Mouse (Mus musculus) adrenal gland, postnatal 4 days (tissue): ENCODE results near the gene Sult2b1. TPM values are rescaled to one million over a fixed set of nuclear protein-coding genes. Genes with fewer than 3 reads are reported as not detected.

ENCODE experiments used
- DNase-seq, 2 experiments: peaks; one replicate each; pipeline ENCODE4 v3.0.0; 2021 to 2022; ENCODE audit warnings: low spot score in 2 of 2, mixed read lengths in 2 of 2
- long read RNA-seq, 2 experiments: library from polyadenylated mRNA; stranded (forward); transcript quantifications; one replicate each; pipeline ENCODE4 v2.0.0; 2021
- total RNA-seq, 2 experiments: library from RNA; stranded (reverse); gene quantifications; 2 replicates each; pipeline ENCODE4 v1.2.3; 2021

The Sult2b1 gene
- 1 to 10 TPM in 1 of 2 experiments, under 1 TPM in 1; 0.64 to 1.0 TPM for total RNA-seq
- long read RNA-seq, experiment 1, result 0 reads
- long read RNA-seq, experiment 2, partial matches to known transcripts, result 0 of 1 reads
- long read RNA-seq, experiment 2, other reads (novel, unspliced or antisense), result 1 of 1 reads

GRCm38 (mm10) chr7:45784524-45785372 is at the start of gene Sult2b1:
TSS of gene Sult2b1 (minus strand) at chr7:45784669.
- DNase-seq, result no peak

DNA sequence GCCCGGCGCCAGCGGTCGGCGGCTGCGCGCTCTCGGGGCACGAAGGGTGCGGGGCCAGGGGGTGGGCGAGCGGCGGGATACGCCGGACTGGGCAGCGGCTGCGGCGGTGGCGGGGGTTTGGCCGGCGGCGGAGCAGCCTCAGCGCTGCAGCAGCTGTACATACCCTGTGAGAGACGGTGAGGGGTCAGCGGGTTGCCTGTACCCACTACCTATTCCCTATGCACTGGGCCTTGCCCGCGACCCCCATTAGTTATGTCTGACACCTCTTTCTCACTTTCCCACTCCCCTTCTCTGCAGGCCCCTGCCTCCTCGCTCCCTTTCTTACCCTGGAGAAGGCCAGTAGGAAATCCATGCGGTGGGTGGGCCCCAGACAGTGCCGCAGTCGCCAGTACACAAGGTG is 49.5 kb upstream of the Sult2b1 start:
- no peak for DNase-seq

DNA sequence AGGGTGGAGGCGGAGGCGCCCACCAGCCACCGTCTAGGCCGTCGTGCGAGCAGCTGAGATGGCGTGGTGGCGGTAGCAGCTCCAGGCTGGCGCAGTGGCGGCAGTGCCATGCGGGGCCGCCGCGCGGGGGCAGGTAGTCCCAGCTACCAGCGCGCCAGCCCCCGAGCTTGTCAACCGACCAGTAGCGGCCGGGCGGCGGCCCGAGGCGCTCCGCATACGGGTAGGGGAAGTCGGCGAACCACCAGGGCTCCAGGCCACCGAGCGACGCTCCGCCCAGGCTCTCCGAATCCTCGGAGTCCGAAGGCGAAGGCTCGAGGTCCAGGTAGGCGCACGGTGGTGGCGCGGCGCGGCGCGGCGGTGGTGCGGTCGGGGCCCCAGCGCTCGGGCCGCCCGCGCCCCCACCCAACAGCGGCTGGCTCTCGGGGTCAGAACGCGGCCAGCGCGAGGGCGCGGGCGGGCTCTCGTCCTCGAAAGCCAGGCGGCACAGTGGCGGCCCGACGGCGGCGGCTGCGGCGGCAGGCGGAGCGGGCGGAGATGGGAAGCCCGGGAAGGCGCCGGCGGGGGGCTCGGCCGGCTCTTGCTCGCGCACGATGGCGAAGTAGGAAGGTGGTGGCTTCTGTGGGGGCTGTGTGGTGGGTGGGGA is 48.8 kb upstream of the Sult2b1 start:
- DNase-seq, result no peak

DNA sequence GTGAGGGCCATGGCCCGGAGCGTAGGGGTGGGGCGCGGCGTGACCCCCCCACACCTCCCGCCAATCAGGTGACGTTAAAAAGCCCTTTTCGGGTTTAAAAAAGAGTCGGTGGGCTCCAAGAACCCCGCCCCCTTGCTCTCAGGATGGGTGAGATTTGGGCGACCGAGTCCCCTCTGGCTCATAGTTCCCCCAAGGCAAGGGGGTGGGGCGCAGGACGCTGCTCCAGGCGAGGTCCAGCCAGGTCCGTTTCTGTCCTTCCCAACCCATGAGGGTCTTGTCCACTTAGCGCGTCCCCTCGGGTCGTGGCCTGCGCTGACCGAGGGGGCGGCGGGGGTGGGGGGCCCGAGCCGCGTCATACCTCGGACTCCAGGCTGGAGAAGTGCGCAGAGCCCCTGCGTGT is 48.0 kb upstream of the Sult2b1 start:
- DNase-seq, result no peak

DNA sequence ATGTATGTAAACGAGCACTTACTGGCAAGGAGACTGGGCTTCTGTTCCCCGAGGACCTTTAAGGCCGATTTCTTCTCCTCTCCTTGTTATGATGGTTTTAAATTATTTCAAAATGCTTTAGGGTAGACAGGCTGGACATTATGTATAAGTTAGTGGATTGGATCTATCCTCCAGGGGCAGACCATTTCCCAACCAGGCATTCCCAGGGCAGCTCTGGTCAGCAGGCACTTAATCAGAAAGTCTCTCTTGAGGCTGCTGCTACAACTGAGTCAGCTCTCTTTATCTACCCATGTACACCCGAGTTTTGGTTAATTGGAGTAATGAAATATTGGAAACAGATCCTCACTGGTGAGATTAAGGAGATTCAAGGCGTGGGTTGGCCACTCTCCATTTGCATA is 46.7 kb upstream of the Sult2b1 start:
- no peak for DNase-seq

DNA sequence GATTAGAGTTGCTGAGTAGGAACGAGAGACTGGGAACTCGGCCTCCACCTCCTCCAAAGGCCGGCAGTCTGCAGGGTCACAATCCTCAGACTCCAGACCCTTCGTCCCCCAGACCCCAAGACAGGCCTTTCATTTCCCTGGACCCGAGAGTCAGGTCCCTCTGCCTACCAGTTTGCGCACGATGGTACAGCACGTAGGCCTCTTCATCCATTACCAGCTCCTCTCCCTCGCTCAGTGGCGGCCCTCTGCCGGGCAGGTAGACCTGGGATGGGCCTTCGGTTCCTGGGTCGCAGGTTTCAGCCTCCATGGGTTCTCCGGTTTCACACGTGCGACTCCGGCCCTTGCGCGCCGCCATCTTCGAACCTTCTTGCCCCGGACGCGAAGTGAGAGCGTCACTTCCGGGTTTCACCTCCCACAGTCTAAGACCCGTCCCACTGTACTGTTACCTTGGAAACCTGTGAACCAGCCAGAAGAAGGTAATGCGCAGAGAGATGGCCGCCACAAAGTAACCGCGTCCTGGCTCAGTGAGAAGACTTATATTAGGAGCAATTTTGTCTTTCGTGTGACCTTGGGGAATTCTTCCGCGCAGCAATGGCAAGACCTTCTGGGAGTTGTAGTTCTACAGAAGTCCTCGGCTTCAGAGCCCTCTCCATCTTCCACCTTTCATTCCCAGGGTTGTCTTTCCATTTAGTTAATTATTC is 46.1 kb upstream of the Sult2b1 start, which contains the start of gene Grwd1:
Grwd1 (minus strand) TSS at position 518 of the 701 bp plus-strand sequence.
- peak; percentile 63 to 69 for DNase-seq

DNA sequence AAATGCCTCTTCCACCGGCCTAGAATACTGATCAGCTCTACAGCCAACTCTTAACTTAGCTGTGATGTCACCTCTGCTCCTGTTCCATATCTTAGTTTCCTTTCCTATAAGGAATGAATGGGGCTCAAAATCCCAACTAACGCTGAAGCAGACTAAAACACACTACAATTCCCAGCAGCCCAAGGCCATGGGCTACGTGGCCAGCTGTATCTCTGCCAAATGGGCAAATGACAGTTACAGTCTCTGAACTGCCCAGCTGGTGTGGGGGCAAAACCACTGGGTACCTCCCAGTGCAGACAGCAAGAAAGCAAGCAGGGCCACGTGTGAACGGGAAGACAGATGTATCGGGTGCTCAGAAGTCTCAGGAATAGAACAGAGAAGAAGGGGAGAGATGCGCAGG is 42.2 kb upstream of the Sult2b1 start:
- DNase-seq, result no peak

- no peak for DNase-seq
Observed at GRCm38 (mm10) chr7:45824598-45824997, 40.1 kb upstream of the Sult2b1 start, which contains the start of gene Kcnj14. TSS of gene Kcnj14 (minus strand) at chr7:45824782.

GRCm38 (mm10) chr7:45820913-45821312 is 36.4 kb upstream of the Sult2b1 start:
- no peak for DNase-seq

DNA sequence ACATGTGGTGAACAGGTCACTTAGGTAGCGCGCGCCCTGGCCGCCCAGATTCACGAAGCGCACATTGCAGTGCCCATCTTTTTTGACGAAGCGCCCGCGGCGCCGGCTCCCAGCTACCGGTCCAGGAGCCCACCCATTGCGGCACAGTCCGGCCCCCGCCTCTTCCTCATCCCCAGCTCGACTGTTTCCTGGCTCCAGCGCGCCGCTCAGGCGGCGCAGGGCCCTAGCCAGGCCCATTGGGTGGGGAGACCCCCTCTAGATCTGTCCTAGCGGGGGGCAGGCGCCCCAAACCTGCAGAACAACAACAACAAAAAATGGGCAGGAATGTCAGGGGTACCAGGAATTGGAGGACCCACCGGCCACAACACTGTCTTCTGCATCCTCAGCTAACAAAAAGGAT is 35.4 kb upstream of the Sult2b1 start:
- no peak for DNase-seq

DNA sequence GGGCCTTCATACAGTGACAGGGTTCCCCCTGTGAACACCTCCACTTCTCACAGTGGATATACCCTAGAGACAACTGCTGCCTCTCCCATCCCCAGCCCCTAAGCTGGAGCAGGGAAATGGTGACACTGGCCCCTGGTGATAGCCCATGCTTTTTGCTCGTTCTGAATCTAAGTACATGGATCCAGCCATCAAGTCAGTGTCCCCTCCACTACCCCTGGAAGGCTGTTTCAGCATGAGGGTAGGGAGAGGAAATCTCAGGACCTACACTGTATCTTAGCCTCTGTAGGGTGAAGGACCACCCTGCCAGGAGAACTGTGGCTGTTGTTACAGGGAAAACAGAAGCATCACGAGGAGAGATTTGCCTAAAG is 31.5 kb upstream of the Sult2b1 start:
- no peak for DNase-seq

DNA sequence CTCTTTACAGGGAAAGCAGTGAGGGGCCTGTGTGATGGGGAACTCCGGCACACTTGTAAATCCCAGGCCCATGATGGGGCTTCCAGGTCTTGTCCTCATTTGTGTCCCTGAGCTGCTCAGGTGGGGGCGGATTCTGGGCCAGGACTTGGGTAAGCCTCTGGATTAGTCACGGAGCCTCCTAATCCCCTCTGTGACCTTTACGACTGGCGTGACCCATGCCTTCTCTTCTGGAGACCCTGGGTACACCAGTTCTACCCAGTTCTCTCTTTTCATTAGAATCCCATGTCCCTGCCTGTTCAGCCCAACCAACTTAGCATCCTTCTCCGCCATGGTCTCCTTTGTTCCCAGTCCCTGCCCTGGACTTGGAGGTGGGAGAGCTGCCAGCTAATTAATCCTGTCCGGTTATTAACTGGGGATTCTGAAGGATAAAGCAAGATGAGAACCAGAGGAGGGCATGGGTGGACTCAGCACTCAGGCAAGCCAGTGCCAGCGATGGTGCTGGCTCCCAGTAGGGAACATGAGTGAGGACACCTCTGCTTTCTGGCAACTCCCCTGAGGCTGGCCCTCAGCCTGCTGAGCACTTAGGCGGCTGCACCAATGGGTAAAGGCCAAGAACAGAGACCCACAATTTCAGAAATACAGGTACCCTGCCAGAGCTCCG is 31.0 kb upstream of the Sult2b1 start:
- DNase-seq, result no peak

DNA sequence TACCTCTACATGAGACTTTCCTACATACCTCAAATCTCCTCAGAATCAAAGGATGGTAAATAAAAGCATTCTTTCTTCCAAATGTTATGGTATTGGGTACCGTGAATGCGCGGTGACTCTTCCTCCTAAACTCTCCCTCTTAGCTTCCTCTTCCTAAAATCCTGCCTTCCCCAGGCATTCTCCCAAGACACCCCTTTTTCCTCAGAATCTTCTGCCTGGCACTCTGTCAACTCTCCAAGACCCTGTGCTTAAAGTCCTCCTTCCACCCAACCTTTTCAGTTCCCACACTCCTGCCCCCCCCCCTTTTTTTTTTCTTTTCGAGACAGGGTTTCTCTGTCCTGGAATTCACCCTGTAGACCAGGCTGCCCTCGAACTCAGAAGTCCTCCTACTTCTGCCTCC is 30.4 kb upstream of the Sult2b1 start:
- no peak for DNase-seq

DNA sequence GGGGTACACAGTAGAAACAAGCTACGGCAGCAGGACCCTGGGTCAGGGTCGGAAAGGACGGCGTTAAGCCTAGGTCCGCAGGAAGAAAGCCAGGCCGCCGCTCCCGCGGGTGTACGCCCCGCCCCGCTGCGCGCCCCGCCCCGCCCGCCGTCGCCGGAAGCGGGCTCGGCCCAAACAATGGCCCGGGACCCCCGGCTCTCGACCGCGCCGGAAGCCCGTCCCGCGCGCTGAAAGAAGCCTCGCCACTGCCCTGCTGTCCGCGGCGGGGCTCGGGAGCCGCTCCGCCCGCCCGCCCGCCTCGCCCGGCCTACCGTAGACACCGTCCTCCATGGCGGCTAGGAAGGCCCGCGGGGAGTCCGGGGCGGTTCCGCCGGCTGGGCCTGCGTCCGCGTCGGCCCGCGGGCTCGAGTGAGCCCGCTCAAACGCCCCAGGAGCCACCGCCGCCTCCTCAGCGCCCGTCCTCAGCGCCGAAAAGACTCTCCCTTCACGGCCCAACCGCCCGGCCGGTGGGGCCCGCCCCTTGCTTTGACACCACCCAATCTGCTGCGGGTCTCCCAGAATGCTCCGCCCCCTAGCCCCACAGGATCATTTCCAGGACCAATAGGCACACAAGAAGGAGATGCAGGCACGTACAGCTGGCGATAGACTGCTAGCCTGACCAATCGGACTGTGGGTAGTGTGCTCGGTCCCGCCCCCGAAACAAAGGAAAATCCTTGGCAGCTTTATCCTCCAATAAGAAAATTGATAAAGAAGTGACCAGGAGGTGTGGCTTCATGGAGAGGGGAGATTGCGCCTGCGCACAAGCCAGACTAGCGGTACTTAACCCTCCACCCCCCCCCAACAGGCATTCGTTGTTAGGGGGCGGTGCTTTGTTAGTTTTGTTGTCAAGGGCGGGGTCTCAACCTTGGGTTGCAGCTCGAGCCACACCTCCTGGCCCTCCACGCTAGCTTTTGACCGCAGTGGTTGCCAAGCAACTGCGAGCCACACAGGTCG is 29.6 kb upstream of the Sult2b1 start, which contains the start of gene Cyth2:
Cyth2 (minus strand) TSS at position 795 of the 993 bp plus-strand sequence.
- peak; percentile 87 to 98 for DNase-seq

DNA sequence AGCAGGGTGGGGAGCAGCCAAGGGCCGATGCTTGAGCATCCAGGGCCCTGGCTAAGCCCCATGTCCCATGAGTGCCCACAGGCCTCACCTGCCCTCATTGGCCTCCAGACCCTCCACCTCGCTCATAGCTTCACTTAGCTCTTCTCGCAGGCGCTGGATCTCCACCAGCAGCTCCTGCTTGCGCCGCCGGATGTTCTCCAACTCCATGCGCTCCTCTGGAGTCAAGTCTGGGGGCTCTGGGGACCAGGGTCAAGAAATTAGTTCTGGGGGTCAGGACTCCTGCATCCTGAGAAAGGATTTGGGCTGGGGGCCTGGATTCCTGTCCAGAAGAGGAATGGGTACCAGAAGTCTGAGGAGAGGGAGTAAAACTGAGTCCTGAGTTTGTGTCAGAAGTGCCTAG is 28.5 kb upstream of the Sult2b1 start:
- no peak for DNase-seq

- no peak for DNase-seq
Observed at GRCm38 (mm10) chr7:45809276-45810075, 25.0 kb upstream of the Sult2b1 start.

DNA sequence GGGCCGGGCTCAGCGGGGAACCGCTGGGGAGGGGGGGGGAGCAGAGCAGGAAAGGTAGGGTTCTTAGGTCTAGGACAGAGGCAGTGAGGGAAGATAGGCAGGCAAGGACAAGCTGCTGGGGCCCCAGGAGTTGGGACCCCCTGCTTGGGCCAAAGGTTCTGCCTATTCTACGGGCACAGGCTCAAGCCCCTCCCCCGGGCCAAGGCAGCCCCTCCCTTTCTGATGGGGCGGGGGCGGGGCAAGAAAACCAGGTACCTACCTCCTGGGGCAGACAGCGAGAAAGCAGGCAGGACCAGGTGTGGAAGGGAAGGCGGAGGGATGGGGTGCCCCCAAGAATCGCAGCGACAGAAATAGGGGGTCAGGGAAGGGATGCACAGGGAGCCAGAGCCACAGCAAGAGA is 24.0 kb upstream of the Sult2b1 start:
- DNase-seq, result no peak

DNA sequence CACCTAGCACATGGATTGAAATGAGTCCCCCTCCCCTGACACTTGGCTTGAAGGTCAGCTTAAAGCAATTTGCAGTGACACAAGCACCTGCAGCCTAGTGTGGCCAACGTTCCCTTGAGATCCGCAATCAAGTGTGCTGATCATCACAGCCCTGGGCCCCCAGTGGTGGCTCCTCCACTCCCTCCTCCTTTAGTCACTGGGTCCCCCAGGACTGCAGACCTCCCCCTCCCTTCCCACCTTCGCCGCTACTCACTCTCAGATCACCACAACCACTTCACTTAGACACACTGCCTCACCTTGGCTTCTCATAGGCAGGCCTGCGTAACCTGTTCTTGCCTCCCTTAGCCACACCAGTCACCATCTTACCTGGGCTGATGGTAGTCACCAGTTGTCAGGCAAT is 21.5 kb upstream of the Sult2b1 start:
- DNase-seq, result no peak

DNA sequence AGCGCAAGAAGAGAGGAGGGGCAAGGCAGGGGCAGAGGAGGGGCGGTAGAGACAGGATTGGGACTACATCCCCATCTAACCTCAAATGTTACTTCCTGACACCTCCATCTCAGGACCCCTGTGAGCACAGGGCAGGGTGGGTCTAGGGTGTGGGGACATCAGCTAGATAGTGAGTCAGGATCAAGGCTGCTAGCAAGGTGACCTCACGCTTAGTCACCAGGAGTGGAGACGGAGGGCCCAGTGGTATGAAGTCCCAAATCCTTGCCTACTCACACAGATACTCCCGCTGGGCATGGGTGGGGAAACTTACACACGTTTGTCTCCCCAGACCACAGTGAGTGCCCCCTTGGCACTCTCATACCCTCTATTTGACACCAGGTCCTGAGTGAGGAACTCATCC is 18.1 kb upstream of the Sult2b1 start:
- no peak for DNase-seq
